Mouse (Mus musculus): ENCODE measurements around the gene Ets2. TPM values are rescaled to one million over a fixed set of nuclear protein-coding genes. Genes with fewer than 3 reads are reported as not detected.
A peak's percentile ranks its signal among the peaks of the same experiment; 100 is the strongest.

Ets2 gene
- polyA plus RNA-seq, 1 experiment: 36.2 TPM

- Histone ChIP-seq H3K27ac (ENCODE audit: insufficient read depth, low read length) (no peak overlapping the region), H3K4me3 (ENCODE audit: insufficient read depth, low read length) (no peak overlapping the region), H3K4me1 (ENCODE audit: control insufficient read depth, insufficient read depth, low read length) (no peaks in the 10 kb centered on the region)
- TF ChIP-seq CTCF (IDR thresholded peaks at IDR 0.05; ENCODE audit: extremely low read depth, insufficient read depth, low read length) (no peak), POLR2A (IDR thresholded peaks at IDR 0.05; ENCODE audit: extremely low read depth, insufficient read depth, low read length) (no peak)
Measured at GRCm38 (mm10) chr16:95686901-95687300, 15.0 kb upstream of the Ets2 start.

- no peak for TF ChIP-seq POLR2A (IDR thresholded peaks at IDR 0.05; ENCODE audit: extremely low read depth, insufficient read depth, low read length)
- TF ChIP-seq CTCF (IDR thresholded peaks at IDR 0.05; ENCODE audit: extremely low read depth, insufficient read depth, low read length): no peak
- Histone ChIP-seq H3K4me3 (ENCODE audit: insufficient read depth, low read length) (no peak overlapping the region), H3K27ac (ENCODE audit: insufficient read depth, low read length) (no peak overlapping the region), H3K4me1 (ENCODE audit: control insufficient read depth, insufficient read depth, low read length) (no peaks in the 10 kb centered on the region)
Measured at GRCm38 (mm10) chr16:95688010-95688409, 13.9 kb upstream of the Ets2 start.

DNA sequence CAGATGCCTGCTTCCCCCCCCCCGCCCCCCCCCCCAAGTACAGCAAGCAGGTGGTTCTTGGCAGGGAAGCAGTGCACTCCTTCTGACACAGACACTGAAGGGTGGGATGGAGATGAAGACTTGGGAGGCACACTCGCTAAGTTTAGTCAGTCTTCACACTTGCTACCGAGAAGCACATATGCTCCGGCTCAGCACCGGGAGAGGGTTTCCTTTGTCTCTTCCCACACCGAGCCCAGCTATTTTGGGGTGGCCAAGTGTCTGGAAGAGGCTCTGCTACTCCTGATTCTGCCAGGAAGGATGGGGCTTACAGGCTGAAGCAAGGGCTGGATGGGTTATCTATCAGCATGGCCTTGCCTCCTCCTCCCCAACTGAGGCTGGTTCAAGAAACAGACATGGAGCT, 5.3 kb upstream of the Ets2 start:
- Histone ChIP-seq H3K4me3 (ENCODE audit: insufficient read depth, low read length) (no peak overlapping the region), H3K4me1 (ENCODE audit: control insufficient read depth, insufficient read depth, low read length) (0 out of 2 replicates have a peak, but pooled peaks cover 2% of the 10 kb centered on the region), H3K27ac (ENCODE audit: insufficient read depth, low read length) (no peak overlapping the region)
- TF ChIP-seq POLR2A (IDR thresholded peaks at IDR 0.05; ENCODE audit: extremely low read depth, insufficient read depth, low read length) (0 out of 2 replicates have a peak, but pooled peaks have one; percentile 26), CTCF (IDR thresholded peaks at IDR 0.05; ENCODE audit: extremely low read depth, insufficient read depth, low read length) (no peak)

DNA sequence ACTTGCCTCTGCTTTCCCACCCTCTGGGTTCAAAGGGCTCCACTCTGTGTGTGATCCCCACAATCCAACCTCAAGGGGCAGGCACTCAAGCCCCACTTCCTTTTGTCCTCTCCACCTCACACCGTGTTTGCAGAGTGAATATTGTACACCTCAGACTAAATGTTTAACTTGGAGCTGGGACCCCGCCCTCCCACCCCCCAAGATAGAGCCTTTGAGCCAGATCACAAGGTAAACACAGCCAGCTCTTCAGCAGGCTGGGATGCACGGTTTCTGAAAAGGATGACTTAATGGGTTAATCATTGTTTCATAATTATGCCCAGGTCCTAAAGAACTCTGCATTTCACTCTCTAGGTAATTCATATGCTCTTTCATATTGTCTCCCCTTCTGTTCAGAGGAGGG, 2.2 kb upstream of the Ets2 start:
- peaks cover 9% of the 10 kb centered on the region for H3K4me1 ChIP-seq (ENCODE audit: control insufficient read depth, insufficient read depth, low read length)
- H3K27ac ChIP-seq (ENCODE audit: insufficient read depth, low read length): no peak overlapping the region
- H3K4me3 ChIP-seq (ENCODE audit: insufficient read depth, low read length): no peak overlapping the region
- TF ChIP-seq POLR2A (IDR thresholded peaks at IDR 0.05; ENCODE audit: extremely low read depth, insufficient read depth, low read length) (no peak), CTCF (IDR thresholded peaks at IDR 0.05; ENCODE audit: extremely low read depth, insufficient read depth, low read length) (no peak)

GRCm38 (mm10) chr16:95700224-95700623, 1.7 kb upstream of the Ets2 start:
- no peak overlapping the region for H3K4me3 ChIP-seq (ENCODE audit: insufficient read depth, low read length)
- TF ChIP-seq CTCF (IDR thresholded peaks at IDR 0.05; ENCODE audit: extremely low read depth, insufficient read depth, low read length) (no peak), POLR2A (IDR thresholded peaks at IDR 0.05; ENCODE audit: extremely low read depth, insufficient read depth, low read length) (no peak)
- H3K27ac ChIP-seq (ENCODE audit: insufficient read depth, low read length): no peak overlapping the region
- peaks cover 9% of the 10 kb centered on the region for H3K4me1 ChIP-seq (ENCODE audit: control insufficient read depth, insufficient read depth, low read length)

DNA sequence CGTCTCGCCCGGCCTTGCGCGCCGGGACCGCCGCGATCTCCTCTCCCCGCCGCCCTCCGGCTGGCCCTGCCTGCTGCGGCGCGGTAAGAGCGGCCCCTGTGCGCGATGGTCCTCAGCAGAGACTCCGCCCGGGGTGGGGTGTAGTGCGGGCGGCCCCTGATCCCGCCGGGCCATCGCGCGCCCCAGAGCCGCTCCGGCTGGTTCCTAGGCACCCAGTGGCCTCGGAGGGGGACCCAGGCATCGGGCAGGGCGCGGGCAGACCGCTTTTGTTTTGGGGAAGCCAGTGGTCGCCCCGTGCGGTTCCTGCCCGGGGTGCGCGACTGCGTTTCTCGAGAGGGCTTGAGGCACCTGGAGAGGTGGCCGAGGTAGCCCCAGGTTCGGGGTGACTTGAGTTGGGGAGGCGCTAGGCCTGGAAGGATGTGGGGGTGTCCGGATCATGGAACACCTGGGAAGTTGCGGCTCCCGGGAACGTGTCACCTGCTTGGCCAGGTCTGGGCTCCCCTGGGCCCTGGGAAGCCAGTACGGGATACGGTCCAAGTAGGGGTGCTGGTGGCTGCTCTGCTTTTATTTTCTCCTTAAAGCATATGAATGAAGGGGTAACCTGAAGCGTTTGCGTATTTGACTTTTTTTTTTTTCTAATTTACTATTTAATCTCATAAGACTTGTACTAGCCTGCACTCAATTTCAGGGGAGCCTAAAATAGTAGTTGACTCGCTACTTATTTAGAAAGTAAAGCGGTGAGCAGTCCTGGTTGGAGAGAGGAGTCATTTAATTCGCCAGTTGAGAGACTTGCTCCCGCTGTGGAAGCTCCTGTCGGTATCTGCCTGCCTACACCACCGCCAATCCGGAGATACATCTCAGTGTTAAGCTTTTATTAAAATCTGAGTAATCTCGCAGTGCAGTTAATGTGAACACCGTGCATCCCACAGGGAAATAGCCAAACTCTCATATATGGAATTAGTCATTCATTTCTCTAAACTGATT, 979 bp downstream of the Ets2 start:
- H3K4me3 ChIP-seq (ENCODE audit: insufficient read depth, low read length): peak overlapping the region; percentile 56
- TF ChIP-seq CTCF (IDR thresholded peaks at IDR 0.05; ENCODE audit: extremely low read depth, insufficient read depth, low read length): no peak
- TF ChIP-seq POLR2A (IDR thresholded peaks at IDR 0.05; ENCODE audit: extremely low read depth, insufficient read depth, low read length): peak; percentile 47; the same call in 1 of the 2 replicates
- H3K4me1 ChIP-seq (ENCODE audit: control insufficient read depth, insufficient read depth, low read length): peaks cover 13% of the 10 kb centered on the region
- peak overlapping the region; percentile 93 for H3K27ac ChIP-seq (ENCODE audit: insufficient read depth, low read length)

GRCm38 (mm10) chr16:95703958-95704357, 2.1 kb downstream of the Ets2 start:
- TF ChIP-seq POLR2A (IDR thresholded peaks at IDR 0.05; ENCODE audit: extremely low read depth, insufficient read depth, low read length) (no peak), CTCF (IDR thresholded peaks at IDR 0.05; ENCODE audit: extremely low read depth, insufficient read depth, low read length) (no peak)
- peaks cover 15% of the 10 kb centered on the region for H3K4me1 ChIP-seq (ENCODE audit: control insufficient read depth, insufficient read depth, low read length)
- peak overlapping the region; percentile 25 for H3K4me3 ChIP-seq (ENCODE audit: insufficient read depth, low read length)
- H3K27ac ChIP-seq (ENCODE audit: insufficient read depth, low read length): no peak overlapping the region

DNA sequence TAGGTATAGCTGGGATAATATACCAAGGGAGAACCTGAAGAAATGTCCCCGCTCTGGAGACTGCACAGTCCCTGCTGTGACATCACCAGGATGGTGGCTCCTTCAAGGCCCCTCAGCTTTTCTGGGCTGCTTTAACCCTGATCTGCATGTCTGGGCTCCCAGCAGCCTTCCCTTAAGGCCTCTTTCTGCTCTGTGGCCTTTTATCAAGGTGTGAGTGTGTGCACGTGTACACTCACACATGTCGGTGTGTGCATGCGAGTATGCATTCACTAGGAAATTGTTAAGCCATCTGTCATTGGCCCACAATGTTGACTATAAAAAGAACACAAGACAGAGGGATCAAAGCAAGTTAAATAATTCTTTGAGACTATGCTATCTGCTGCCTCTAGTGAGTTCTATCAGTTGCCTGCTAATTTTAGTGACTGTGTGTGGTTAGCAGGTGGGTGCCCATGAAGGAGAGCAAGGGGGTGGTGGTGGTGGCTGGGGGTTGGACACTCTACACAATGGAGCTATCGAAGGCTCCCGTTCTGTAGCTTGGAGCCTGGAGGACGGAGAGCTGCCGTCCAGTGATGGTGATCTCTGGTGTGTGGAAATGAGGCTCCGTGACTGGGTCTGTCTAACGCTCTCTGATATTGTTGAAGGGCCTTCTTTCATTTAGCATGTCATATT, 2.9 kb downstream of the Ets2 start:
- H3K27ac ChIP-seq (ENCODE audit: insufficient read depth, low read length): 0 out of 2 replicates have a peak overlapping the region, but pooled peaks have one; percentile 24
- H3K4me3 ChIP-seq (ENCODE audit: insufficient read depth, low read length): peak overlapping the region; percentile 25
- TF ChIP-seq POLR2A (IDR thresholded peaks at IDR 0.05; ENCODE audit: extremely low read depth, insufficient read depth, low read length) (no peak), CTCF (IDR thresholded peaks at IDR 0.05; ENCODE audit: extremely low read depth, insufficient read depth, low read length) (no peak)
- H3K4me1 ChIP-seq (ENCODE audit: control insufficient read depth, insufficient read depth, low read length): peaks cover 15% of the 10 kb centered on the region

GRCm38 (mm10) chr16:95705771-95706170, 3.9 kb downstream of the Ets2 start:
- H3K4me3 ChIP-seq (ENCODE audit: insufficient read depth, low read length): no peak overlapping the region; the same call in 1 of the 2 replicates
- H3K4me1 ChIP-seq (ENCODE audit: control insufficient read depth, insufficient read depth, low read length): peaks cover 15% of the 10 kb centered on the region
- TF ChIP-seq CTCF (IDR thresholded peaks at IDR 0.05; ENCODE audit: extremely low read depth, insufficient read depth, low read length) (no peak), POLR2A (IDR thresholded peaks at IDR 0.05; ENCODE audit: extremely low read depth, insufficient read depth, low read length) (no peak)
- H3K27ac ChIP-seq (ENCODE audit: insufficient read depth, low read length): no peak overlapping the region
